Mouse (Mus musculus) hematopoietic stem cell, adult 5-6 weeks (primary cell): ENCODE data around the gene Gm42906. TPM values are rescaled to one million over a fixed set of nuclear protein-coding genes. Genes with fewer than 3 reads are reported as not detected.
A peak's percentile ranks its signal among the peaks of the same experiment; 100 is the strongest.

Experiments
- ATAC-seq, 2 experiments: fragments of 125-278 bp in 1 of 2; replicated peaks in 1 of 2; 2 replicates each; pipeline ENCODE4 v1.8.0; 2016 to 2017; ENCODE audit warnings: inconsistent platforms in 2 of 2, mild to moderate bottlenecking in 2 of 2, moderate number of reproducible peaks in 2 of 2, low read depth in 1 of 2, moderate TSS enrichment in 1 of 2; ENCODE audit not compliant: low FRiP score in 2 of 2, poor library complexity in 2 of 2, severe bottlenecking in 2 of 2, insufficient read depth in 1 of 2, low TSS enrichment in 1 of 2
- total RNA-seq: library from RNA; stranded (forward); fragments of 172-1452, 232-1000 nt; gene quantifications from 2 replicates; pipeline ENCODE4 v1.2.3, GENCODE M21; 2017

The Gm42906 gene
- total RNA-seq, result not detected in 2 replicates

DNA sequence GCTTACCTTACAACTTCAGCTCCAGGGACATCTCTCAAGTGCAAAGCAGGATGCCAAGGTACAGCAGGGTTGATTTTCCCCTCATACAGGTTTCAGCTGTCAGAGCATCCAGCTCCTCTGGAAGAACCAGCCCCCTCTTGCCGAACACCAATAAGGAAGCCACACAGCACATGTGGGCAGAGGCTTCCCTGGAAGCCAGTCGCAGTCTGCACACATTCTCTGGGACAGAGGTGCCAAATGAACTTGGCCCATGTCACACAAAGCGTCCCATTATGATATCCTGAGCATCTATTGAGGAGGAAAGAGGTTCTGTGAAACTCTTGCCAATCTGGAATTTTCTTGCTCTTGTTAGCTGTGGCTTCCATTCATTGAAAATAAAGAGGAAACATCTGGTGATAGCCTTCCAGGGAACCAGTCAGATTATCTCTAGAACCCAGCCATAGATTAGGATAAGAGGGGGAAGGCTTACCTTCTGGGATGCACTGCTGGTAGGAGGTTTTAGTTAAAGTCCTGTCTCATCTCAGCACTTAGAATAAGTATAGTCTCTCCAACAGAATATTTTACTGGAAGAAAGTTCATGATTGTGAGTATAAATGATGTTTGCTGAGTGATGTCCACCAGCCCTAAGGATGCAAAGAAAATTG lies at the start of gene Gm42906:
Gene Gm42906 (minus strand): TSS at position 51 of the 644 bp plus-strand sequence.
- no peak for ATAC-seq

DNA sequence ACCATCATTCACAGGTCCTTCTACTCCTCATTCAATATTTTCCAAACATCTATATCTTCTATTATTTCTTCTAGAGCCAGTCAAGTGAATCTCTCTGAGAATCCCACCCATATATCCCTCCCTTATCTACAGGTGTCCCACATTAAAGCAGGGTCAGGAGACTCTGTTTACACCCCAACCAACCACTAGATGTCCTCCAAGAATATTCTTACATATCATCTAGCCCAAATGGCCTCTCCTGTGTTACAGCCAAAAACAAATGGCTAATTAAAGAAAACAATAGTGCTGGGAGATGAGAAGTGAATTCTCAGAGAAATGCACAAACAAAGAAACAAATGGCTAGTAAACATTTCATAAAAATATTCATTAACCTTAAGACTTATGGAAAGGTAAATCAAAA lies 17.7 kb upstream of the Gm42906 start:
- peak in 1 of 2 experiments; percentile 59; a peak in 1 of 4 replicates for ATAC-seq

DNA sequence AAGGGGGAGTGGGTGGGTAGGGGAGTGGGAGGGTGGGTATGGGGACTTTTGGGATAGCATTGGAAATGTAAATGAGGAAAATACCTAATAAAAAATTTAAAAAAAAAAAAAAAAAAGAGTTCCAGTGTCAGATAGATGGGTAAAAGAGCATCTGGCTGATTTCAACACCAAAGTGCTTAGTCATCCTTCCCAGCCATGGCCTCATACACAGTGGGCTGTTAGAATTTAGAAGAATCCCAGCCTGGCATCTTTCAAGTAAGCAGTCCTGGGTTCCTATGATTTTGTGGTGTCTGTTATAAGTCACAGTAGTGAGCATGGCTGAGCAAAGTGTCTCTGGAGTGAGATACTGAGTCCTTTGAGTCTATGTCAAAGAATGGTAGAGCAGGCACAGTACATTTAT lies 7.1 kb upstream of the Gm42906 start:
- ATAC-seq, result no peak

DNA sequence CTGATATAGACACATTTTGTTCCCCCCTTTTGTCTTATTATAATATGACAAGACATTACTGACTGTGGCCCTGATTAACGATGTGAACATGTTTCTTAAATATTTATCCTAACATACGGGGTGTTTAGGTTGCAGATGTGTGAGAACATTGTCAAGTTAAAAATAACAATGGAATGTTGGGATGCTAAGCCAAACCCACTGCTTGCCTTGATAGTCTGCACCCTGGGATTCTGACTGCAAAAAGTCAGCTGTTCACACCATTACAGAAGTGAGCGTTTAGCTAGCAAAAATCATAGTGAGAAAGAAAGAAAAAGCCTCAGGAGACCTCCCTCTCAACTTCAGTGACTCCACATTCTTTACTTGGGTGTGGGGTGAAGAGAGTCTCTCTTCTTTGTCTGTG lies 1.5 kb downstream of the Gm42906 start:
- no peak for ATAC-seq

DNA sequence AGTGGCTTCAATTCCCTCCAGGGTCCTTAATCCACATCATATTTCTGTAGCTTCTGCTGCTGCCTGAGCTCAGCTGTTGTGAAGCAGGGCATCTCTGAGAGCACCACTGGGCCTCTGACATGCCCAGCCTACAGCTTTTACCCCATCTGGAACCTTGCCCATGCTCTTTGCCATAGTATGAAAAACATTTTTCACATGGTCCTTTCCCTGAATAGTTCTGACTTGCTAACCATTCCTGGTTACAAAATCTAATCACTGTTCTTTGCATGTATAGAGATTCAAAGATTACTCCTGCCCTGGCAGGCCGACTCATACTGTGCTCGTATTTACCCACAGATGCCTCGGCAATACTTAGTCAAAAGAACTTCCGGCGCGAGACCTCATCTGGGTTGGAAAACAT lies 5.3 kb downstream of the Gm42906 start:
- no peak for ATAC-seq

DNA sequence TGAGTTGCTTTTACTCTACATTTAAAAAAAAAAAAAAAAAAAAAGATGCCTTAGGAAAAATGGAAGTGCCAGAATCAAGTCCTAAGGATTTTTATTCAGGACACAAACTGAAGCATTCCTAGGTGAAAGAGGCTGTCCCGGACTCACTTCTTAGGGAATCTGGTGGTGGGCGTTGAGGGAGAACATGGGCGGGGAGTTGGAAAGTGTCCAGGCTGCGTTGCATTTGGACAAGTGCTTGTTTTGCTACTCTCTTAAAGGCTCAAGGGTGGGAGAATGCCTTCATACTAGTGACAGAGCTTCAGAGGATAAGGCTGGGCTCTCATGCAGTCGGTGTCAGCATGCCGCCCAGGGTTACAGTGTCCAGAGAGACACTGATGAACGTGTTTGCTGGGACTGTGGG lies 6.1 kb downstream of the Gm42906 start:
- no peak for ATAC-seq

DNA sequence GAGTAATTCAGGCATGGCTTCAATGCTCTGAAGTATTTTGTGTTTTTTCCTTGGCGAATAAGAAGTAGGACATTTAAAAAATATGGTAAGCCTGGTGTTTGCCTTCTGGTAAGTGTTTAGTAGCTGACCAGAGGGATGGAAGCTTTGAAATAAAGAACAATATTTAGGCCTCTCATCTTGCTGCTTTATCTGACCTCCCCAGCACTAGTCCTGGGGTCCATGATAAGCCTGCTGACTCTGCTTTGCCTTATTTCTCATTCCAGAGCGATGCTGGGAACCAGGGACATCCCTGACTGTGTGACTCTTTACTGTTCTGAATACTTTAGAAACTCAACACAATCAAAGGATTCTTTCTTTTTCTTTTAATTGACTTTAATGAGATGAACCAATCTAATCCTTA lies 9.4 kb downstream of the Gm42906 start:
- no peak for ATAC-seq

DNA sequence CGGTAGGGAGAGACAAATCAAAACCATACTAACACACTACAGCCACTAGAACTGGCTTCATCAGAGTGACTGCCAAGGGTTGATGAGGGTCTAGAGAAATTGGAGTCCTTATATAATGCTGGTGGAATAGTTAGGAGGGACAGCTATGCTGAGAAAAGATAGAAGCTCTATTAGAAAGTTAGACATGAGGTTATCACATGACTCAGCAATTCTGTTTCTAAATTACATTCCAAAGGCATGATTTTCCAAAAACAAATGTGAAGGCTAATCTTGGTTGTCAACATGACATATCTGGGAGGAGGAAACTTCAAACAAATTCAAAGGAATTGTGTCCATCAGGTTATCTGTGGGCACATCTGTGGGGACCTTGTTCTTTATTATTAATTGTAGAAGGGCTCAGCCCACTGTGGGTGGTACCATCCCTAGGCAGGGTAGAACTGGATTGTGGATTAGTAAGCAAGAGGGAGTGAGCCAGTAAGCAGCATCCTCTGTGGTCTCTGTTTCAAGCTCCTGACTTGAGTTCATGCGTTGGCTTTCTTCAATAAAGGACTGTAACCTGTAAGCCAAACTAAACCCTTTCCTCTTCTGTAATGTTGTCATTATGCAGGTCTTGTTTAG lies 10.4 kb downstream of the Gm42906 start:
- ATAC-seq, result no peak

DNA sequence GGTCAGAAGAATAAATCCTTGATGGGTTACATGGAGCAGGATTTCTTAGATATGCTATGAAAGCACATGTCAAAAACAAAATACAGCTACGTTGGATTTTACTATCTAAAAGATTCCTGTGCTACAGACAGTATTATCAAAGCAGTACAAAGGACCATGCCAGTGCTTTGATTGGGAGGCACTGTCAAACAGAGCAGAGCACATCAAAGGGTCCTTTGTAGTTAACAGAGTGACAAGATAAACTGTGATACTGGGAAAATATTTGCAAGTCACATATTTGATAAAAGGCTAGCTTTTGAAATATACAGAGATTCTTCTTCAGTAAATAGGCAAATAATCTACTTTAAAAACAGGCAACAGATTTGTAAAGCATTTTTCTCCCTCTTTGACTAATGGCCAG lies 11.0 kb downstream of the Gm42906 start:
- no peak for ATAC-seq

DNA sequence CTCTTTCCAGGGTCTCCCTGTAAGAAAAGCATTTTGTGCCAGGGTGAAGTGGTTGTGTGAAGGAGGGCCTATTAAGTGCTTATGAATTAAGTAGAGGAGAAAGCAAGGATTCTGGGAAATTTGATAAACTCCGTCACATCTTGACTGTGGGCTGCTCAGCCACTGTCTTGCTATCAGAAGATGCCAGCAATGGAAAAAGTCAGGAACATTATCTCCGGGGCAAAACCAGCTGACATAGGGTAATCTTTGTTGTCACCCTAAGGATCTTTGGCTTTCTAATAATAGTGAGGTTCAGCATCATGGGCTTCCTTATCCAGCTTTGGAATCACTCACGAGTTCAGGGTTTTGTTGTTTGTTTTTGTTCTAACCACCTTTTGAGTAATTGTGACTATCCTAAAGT lies 14.3 kb downstream of the Gm42906 start:
- no peak for ATAC-seq

DNA sequence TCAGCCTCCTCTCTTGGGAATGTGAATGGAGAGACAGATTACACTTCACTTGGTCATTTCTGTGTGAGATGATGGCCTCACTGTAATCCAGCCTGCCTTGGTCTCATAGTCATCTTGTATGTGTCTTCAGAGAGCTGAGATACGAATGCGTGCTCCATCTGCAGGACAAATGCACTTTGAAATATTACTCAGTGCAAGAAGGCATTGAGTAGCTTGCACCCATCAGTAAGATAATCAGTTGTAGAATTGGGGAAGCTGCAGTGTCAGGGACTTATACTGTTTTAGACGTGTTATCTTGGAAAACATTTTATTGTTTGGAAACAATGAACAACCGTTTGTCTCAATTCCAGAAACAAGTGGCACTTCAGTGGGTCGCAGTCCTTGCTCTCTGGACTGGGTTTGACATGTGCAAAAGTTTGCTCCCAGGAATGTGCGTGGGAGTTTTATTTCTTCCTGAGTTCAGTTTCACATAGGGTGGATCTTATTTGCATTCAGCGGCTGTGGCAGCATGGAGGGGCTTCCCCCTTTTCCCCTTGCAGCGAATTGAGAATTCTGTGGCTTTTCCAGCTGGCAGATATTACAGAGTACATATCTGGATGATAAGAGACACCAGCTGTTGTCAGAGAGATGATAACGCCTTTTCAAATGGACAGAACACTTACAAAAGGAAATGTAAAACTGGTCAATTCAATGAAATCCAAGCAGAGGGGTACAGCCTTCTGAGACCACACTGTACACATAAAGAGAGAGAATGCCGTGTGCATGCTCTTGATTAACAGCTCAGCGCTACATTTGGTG lies 15.1 kb downstream of the Gm42906 start:
- no peak for ATAC-seq

DNA sequence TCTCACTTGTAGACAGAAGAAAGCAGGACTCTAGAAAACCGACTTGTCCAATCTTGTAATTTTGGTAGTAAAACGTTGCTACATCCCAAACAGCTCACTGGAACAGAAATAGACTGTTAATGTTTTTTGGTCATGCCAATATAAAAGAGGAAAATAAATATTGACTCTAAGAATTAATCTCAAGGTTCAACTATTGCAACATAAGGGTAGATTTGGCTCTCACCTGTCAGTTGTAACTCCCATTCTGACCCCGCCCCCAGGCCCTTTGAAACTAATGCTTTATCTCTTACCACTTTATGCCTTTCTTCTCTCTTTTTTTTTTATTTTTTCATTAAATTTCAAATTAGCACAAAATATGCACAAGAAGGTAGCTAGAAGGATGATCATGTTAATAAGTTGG lies 18.0 kb downstream of the Gm42906 start:
- no peak for ATAC-seq

DNA sequence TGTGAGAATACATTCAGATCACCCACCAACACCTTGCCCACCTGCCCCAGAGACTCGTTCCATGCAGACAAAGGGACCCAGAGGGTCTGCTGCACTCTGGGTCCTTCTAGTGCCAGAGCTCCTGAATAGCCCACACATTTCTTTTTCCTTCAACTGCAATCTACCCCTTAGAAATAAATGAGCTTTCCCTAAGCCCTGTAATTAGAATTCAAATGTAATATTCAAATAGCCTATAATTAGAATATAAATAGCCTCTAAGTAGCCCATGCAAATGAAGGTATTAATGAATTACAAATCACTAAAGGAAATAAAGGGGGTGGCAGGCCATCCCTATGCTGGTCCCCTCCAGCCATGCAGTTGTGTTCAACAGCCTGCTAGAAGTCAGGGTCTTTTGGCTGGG lies 18.7 kb downstream of the Gm42906 start:
- ATAC-seq, result no peak

DNA sequence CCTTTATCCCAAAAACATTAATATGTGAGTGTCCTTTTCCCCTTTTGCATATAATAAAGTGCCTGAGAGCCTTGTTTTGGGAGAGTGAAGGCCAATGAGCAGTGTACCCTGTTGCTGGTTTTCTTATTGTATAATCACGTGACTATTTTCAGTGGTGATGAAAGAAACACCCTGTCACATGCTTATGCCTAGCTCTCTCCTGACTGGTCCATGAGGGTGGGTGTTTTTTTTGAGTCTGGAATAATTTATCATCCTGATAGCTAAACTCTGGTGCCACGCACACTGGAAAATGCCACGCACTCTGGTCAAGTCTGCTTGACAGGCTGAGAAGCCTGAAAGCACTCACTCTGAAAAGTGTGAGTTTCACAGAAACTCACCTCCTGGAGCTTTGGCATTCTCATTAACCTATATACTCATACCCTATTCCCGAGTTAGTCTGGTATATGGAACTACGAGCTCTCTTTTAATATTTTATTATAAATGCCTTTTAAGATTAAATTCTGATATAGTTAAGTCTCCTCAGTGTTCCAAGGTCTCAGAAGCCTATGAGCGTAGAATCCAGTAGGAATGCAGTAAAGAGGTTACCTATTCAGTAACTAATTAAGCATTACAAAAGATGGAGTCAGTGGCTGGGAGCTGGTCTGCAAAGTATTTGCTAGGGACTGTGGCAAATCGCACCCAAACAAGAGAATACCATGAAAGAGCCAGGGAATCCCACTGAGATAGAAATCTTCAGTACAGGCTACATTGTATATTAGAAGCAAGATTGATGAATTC lies 19.7 kb downstream of the Gm42906 start:
- no peak for ATAC-seq

DNA sequence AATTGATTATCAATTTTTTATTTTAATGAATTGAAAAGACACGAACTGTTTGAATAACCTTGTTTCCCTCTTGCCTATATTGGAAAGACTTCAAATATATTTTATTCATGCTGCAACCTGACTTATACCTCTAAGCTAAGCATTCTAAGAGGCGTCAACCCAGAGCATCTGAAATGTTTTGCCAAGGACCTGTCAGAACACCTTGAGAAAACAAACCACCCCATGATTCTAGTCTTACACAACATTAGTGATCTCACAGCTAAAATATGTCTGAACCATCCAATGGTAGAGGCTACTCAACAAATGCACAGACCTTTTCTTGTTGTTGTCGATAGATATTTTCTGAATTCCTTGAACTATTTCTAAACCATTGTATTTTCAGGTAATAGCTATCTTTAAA lies 20.5 kb downstream of the Gm42906 start:
- ATAC-seq, result no peak

DNA sequence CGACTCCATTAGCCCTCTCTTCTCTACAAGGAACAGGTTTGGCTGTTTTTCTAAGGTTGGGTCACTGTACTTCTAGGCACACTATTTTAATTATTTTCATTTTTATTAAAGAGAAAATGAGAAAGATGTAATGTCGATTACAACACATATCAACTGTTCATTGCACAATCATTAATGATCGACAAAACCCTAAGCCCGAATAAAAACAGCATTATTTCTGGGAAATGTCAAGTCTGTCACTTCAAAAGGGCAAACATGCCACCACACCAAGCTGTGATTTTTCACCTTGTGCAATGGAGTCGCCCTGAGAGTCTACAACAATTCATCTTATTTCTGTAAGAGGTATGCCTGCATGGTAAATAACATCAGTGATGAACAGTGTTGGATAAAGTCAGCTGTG lies 21.7 kb downstream of the Gm42906 start:
- ATAC-seq, result no peak

DNA sequence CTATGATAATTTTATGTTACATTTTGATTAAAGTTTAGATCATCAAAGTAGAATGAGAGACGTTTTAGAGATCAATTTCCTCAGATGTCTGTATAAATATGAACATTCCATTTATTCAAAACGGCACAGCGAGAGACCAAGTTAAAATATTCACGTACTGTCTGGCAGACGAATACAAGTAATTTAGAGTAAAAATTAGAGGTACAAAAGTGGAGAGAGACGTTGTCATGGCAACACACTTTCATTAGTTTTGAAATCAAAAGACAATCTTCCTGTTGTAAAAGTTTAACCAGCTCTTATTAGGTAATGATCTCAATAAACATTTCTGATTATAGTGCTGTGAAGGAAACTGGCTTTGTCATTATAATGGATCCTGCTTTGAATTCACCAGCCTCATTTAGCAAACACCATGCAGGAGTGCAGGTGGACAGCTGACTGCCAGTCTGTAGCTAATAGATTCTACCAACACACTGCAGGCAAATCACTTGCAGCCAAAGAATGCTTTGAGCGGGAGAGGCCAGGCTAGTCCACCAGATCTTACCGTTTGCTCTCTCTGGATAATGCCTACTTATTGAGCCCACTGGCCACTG lies 22.6 kb downstream of the Gm42906 start:
- no peak for ATAC-seq

DNA sequence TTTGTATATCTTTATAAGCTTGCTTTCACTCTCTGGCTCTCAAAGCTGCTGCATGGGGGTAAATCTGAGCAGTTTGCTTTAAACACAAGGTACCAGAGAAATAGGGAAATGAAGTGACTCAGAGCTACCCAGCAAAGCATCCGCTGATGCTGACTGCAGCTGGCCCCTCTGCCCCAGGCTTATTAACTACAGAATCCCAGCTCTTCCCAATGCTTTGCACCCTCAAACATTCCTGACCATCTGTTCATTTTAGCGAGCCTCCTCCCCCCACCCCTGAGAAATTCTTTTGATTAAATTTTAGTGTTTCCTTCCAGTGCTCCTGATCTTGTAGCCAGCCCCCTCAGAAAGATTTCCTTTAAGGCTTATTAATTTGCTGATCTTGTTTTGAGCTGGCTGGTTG lies 24.4 kb downstream of the Gm42906 start:
- no peak for ATAC-seq
